Mouse (Mus musculus) hindbrain, embryonic 15.5 days (tissue): ENCODE results near the gene Aagab. TPM values are rescaled to one million over a fixed set of nuclear protein-coding genes. Genes with fewer than 3 reads are reported as not detected.

Experiments
- ATAC-seq: fragments of 200-750 bp; cut with Nextera tagmentation; 2 replicates; pipeline ENCODE4 v1.8.0; 2017; ENCODE audit warnings: low read depth, moderate number of reproducible peaks, moderate TSS enrichment; ENCODE audit not compliant: low FRiP score
- H3K27ac ChIP-seq: fragments of 300-500 bp; sonication (generic); replicated peaks from 2 replicates; pipeline ENCODE4 v1.5.1; 2015; ENCODE audit warnings: mild to moderate bottlenecking, inconsistent platforms
- H3K27me3 ChIP-seq: fragments of 300-500 bp; sonication (generic); 2 replicates; pipeline ENCODE4 v1.6.1; 2015; ENCODE audit warnings: control low read depth, inconsistent platforms
- H3K36me3 ChIP-seq: fragments of 300-500 bp; sonication (generic); 2 replicates; pipeline ENCODE4 v1.6.1; 2015; ENCODE audit warnings: control low read depth, inconsistent platforms
- H3K4me1 ChIP-seq: fragments of 300-500 bp; sonication (generic); replicated peaks from 2 replicates; pipeline ENCODE4 v1.6.1; 2015; ENCODE audit warnings: control low read depth, inconsistent platforms
- H3K4me2 ChIP-seq: fragments of 300-500 bp; sonication (generic); 2 replicates; pipeline ENCODE4 v1.6.1; 2015; ENCODE audit warnings: moderate library complexity, mild to moderate bottlenecking, inconsistent platforms
- H3K4me3 ChIP-seq: fragments of 300-500 bp; sonication (generic); 2 replicates; pipeline ENCODE4 v1.5.1; 2015; ENCODE audit warnings: mild to moderate bottlenecking, inconsistent platforms
- H3K9ac ChIP-seq: fragments of 300-500 bp; sonication (generic); 2 replicates; pipeline ENCODE4 v1.6.1; 2015; ENCODE audit warnings: inconsistent platforms
- H3K9me3 ChIP-seq: fragments of 300-500 bp; sonication (generic); 2 replicates; pipeline ENCODE4 v1.6.1; 2016; ENCODE audit warnings: control low read depth, inconsistent platforms
- WGBS: fragments of 180-500 bp; shearing (Covaris S2); methylation state at CpG from one replicate; pipeline ENCODE4 v1.1.7; 2015; 5-methylcytosine and 5-hydroxymethylcytosine counted together
- polyA plus RNA-seq: library from polyadenylated mRNA; unstranded; fragments of >200 nt; fragmentation: Nextera tagmentation; extraction: Ambion mirVana; gene quantifications from 2 replicates; pipeline ENCODE4 v1.2.1, GENCODE M21; 2015

Gene Aagab
- polyA plus RNA-seq, 1 experiment from 2014 or later, result 64.0 TPM

- H3K27me3 ChIP-seq, result no peaks in the 10 kb centered on the region
- no peaks in the 10 kb centered on the region for H3K9me3 ChIP-seq
These were observed 22.8 kb downstream of the Aagab start for GRCm38 (mm10) chr9:63625090-63625756.

DNA sequence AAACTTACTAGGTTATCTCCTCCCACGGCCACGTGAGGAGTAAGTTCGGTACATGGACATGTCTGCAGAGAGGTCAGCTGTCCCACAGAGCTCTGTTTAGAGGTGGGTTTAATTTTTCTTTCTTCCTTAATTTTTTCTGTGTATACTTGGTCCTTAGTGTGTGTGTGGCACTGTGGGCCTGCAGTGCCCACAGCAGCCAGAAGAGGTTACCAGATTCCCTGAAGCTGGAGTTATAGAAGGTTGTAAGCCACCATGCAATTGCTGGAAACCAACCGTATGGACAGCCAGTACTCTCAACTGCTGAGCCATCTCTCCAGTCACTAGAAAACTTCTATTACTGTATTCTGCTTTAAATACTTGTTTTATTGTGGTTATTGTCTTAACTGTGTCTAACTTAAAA is 29.6 kb downstream of the Aagab start:
- Histone ChIP-seq H3K4me2 (no peak overlapping the region), H3K27me3 (no peaks in the 10 kb centered on the region), H3K4me3 (no peak overlapping the region), H3K36me3 (peaks cover 25% of the 10 kb centered on the region), H3K9me3 (no peaks in the 10 kb centered on the region), H3K9ac (no peak overlapping the region), H3K27ac (no peak overlapping the region), H3K4me1 (no peaks in the 10 kb centered on the region)
- ATAC-seq, result no peak
- WGBS, result 53% methylated on average over 4 of the region's 4 CpGs

More at GRCm38 (mm10) chr9:63625090-63625756, 22.8 kb downstream of the Aagab start:
- Histone ChIP-seq H3K4me3 (no peak overlapping the region), H3K9ac (no peak overlapping the region), H3K4me1 (no peaks in the 10 kb centered on the region), H3K36me3 (peaks cover 20% of the 10 kb centered on the region), H3K4me2 (no peak overlapping the region), H3K27ac (no peak overlapping the region)
- 90% methylated on average over 9 of the region's 9 CpGs for WGBS
- ATAC-seq, result no peak

GRCm38 (mm10) chr9:63632924-63633323 is 30.5 kb downstream of the Aagab start:
- Histone ChIP-seq H3K27ac (no peak overlapping the region), H3K4me1 (no peaks in the 10 kb centered on the region), H3K36me3 (peaks cover 20% of the 10 kb centered on the region), H3K4me2 (no peak overlapping the region), H3K9me3 (no peaks in the 10 kb centered on the region), H3K27me3 (no peaks in the 10 kb centered on the region), H3K9ac (no peak overlapping the region), H3K4me3 (no peak overlapping the region)
- ATAC-seq, result no peak
- WGBS, result 30% methylated on average over 11 of the region's 11 CpGs

DNA sequence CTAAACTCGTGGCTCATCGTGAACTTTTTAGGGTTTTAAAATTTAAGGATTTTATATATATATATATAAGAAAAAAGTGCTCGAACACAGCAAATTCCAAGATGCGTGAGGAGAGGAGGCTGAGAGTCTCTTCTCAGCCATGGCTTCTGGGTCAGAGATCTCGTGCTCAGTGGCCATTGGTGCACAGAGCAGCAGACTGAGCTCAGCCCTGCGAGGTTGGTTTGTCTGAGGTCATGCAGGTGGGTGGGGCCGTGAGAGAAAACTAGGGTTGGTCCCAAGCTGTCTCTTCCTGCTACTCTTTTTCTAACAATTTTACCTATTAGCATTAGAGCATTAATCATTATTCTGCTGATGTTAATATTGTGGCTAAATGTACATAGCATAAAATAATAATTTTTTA is 30.9 kb downstream of the Aagab start:
- no peaks in the 10 kb centered on the region for H3K4me1 ChIP-seq
- H3K36me3 ChIP-seq, result peaks cover 16% of the 10 kb centered on the region
- no peak for ATAC-seq
- no peak overlapping the region for H3K4me2 ChIP-seq
- no peak overlapping the region for H3K4me3 ChIP-seq
- H3K27ac ChIP-seq, result no peak overlapping the region
- H3K9me3 ChIP-seq, result no peaks in the 10 kb centered on the region
- WGBS, result 58% methylated on average over 7 of the region's 7 CpGs
- no peaks in the 10 kb centered on the region for H3K27me3 ChIP-seq
- no peak overlapping the region for H3K9ac ChIP-seq

DNA sequence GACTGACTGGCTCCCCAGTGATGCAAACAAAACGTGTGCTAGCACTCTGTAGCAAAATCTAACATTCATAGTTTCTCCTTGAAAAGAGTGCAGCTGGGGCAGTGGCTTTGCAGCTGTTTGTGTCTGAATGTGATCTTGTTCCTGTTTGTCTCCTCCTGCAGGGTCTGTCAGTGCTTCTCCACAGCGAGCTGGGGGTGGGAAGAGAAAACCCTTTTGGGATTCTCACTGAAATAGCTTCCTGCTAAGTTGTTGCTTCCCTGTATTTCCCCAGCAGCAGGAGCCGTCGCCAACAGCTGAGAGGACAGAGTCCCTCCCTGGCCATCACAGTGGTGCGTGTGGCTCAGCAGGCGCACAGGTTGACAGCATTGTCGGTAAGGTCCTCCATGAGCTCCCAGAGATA is 33.7 kb downstream of the Aagab start:
- ATAC-seq, result no peak
- Histone ChIP-seq H3K9me3 (no peaks in the 10 kb centered on the region), H3K9ac (no peak overlapping the region), H3K36me3 (0 out of 2 replicates have a peak, but pooled peaks cover 10% of the 10 kb centered on the region), H3K27me3 (no peaks in the 10 kb centered on the region), H3K4me2 (no peak overlapping the region), H3K4me1 (no peaks in the 10 kb centered on the region), H3K4me3 (no peak overlapping the region), H3K27ac (no peak overlapping the region)
- WGBS, result 50% methylated on average over 7 of the region's 7 CpGs

- Histone ChIP-seq H3K36me3 (0 out of 2 replicates have a peak, but pooled peaks cover 17% of the 10 kb centered on the region), H3K27me3 (no peaks in the 10 kb centered on the region), H3K4me2 (no peak overlapping the region), H3K4me3 (no peak overlapping the region), H3K9me3 (no peaks in the 10 kb centered on the region), H3K4me1 (no peaks in the 10 kb centered on the region), H3K9ac (no peak overlapping the region), H3K27ac (no peak overlapping the region)
- WGBS, result 86% methylated on average over 4 of the region's 4 CpGs
- ATAC-seq, result no peak
These were observed 39.7 kb downstream of the Aagab start for GRCm38 (mm10) chr9:63641983-63642646.

DNA sequence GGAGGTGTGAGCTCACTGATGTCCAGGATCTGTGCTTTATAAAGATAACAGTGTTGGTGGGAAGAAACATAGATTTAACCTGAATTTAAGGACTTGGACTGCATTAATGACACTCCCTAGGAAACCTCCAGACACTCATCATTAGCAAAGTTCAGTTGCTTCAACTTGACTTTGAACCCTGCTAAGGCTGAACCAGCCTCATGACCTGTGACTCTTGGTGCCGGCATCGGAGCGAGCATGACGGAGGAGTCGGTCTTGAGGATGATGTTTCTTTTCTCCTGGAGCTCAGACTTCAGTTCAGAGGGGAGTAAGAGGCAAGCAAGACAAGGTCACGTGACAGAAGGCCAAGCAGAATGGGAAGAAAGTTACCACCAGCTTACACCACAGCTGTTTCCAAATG is 41.6 kb downstream of the Aagab start:
- Histone ChIP-seq H3K4me2 (no peak overlapping the region), H3K36me3 (0 out of 2 replicates have a peak, but pooled peaks cover 17% of the 10 kb centered on the region), H3K9ac (no peak overlapping the region), H3K4me1 (no peaks in the 10 kb centered on the region), H3K4me3 (no peak overlapping the region), H3K9me3 (no peaks in the 10 kb centered on the region), H3K27me3 (no peaks in the 10 kb centered on the region), H3K27ac (no peak overlapping the region)
- WGBS, result 93% methylated on average over 6 of the region's 6 CpGs
- no peak for ATAC-seq

DNA sequence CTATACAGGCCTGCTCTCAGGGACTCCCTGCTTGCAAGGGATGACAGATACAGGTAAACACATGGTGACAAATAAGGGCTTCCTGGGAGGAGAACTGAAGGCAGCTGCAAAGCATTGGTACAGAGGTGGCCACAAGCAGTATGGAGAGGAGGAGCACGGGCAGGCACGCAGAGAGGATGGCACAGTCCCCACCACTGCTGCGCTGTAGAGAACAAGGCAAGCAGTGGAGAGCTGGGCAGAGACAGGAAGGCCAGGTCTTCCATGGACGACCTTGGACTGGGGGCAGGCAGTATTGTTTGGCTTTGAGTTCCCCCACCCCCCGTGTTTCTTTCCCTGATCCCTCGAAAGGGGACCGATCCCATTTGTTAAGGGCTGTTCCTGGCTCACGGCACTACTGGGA is 42.6 kb downstream of the Aagab start:
- no peak for ATAC-seq
- no peak overlapping the region for H3K27ac ChIP-seq
- no peak overlapping the region for H3K4me3 ChIP-seq
- no peak overlapping the region for H3K9ac ChIP-seq
- H3K27me3 ChIP-seq, result no peaks in the 10 kb centered on the region
- no peak overlapping the region for H3K4me2 ChIP-seq
- H3K4me1 ChIP-seq, result no peaks in the 10 kb centered on the region
- no peaks in the 10 kb centered on the region for H3K9me3 ChIP-seq
- 83% methylated on average over 8 of the region's 8 CpGs for WGBS
- H3K36me3 ChIP-seq, result 0 out of 2 replicates have a peak, but pooled peaks cover 17% of the 10 kb centered on the region

DNA sequence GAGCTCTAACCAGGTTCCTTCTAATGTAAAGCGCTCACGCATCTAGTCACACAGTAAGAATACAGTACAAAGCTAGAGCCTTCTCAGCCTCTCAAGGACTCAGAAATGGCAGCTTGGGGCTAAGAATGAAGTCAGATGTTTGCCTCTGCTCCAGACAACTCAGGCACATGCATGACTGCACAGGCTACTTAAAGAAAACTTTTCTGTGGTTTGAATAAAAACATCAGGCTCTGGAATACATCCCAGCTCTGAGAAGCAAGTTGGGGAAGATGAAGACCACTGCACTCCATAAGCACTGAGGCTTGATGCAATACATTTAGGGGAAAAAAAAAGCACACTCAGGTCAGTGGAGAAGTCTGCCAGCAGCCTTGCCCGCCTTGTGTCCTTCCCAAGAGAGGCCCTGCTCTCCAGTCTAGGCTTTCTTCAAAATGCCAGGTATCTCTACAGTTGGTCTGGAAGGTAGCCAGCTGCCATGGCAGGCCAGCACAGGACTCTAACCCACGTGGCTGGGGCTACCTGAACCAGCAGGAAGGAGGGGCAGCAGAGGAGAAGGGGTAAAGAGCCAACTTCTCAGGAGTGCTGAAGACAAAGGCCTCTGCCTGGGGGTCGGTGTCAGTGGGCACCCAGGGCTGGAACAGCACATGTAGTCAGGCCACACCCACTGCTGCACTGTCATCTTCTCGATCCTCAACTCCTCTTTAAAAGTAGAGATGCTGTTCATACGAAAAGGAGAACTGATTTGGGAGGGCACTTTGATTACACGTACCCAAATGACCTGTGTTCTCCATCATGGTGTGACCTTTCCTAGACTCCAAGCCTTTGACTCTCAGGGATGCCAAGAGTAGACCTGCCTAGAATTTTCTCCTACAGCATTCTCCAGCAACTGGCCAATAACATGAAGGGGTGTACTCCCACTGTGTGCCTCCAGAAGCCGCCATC is 45.4 kb downstream of the Aagab start:
- ATAC-seq, result no peak
- H3K27ac ChIP-seq, result no peak overlapping the region
- H3K4me3 ChIP-seq, result no peak overlapping the region
- no peak overlapping the region for H3K9ac ChIP-seq
- H3K4me2 ChIP-seq, result no peak overlapping the region
- no peaks in the 10 kb centered on the region for H3K27me3 ChIP-seq
- WGBS, result 84% methylated on average over 9 of the region's 9 CpGs
- H3K4me1 ChIP-seq, result peaks cover 24% of the 10 kb centered on the region
- H3K36me3 ChIP-seq, result 0 out of 2 replicates have a peak, but pooled peaks cover 4% of the 10 kb centered on the region
- no peaks in the 10 kb centered on the region for H3K9me3 ChIP-seq

DNA sequence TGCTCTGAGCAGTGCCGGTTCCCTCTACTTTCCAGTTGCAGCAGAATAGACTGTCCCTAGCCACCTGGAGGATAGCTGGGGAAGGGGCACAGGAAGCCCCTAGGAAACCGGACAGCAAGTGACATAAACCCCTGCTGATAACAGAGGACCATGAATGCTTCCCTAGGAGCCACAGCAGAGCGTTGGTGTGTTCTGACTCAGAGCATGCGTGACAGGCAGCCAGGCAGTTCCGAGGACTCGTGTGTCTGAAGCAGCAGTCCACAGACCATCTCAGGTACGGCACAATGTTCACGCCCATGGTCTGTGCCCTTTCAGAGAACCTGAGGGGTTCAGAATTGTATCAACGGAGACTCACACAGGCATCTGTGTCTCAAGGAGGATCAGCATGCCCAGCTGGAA is 46.1 kb downstream of the Aagab start:
- Histone ChIP-seq H3K4me2 (no peak overlapping the region), H3K4me1 (peaks cover 30% of the 10 kb centered on the region), H3K4me3 (no peak overlapping the region), H3K27ac (no peak overlapping the region), H3K9me3 (no peaks in the 10 kb centered on the region), H3K27me3 (no peaks in the 10 kb centered on the region), H3K9ac (no peak overlapping the region), H3K36me3 (0 out of 2 replicates have a peak, but pooled peaks cover 4% of the 10 kb centered on the region)
- ATAC-seq, result no peak
- WGBS, result 80% methylated on average over 9 of the region's 9 CpGs

GRCm38 (mm10) chr9:63649841-63650545 is 47.5 kb downstream of the Aagab start:
- Histone ChIP-seq H3K36me3 (0 out of 2 replicates have a peak, but pooled peaks cover 4% of the 10 kb centered on the region), H3K27ac (no peak overlapping the region), H3K9ac (no peak overlapping the region), H3K4me2 (no peak overlapping the region), H3K27me3 (no peaks in the 10 kb centered on the region), H3K9me3 (no peaks in the 10 kb centered on the region), H3K4me3 (no peak overlapping the region), H3K4me1 (peaks cover 44% of the 10 kb centered on the region)
- no peak for ATAC-seq
- WGBS, result 85% methylated on average over 8 of the region's 8 CpGs
